Mouse (Mus musculus) ovary, postnatal 14 days (tissue): Measurements from ENCODE around the gene Zscan22.
"Not testable (repeated sequence)": the region's sequence is repeated elsewhere in the genome, so short reads cannot be mapped to it uniquely, and the experiment has no call there.

Experiments
- DNase-seq: peaks from one replicate; pipeline ENCODE4 v3.0.0; 2022; ENCODE audit warnings: low spot score

Zscan22 gene

DNA sequence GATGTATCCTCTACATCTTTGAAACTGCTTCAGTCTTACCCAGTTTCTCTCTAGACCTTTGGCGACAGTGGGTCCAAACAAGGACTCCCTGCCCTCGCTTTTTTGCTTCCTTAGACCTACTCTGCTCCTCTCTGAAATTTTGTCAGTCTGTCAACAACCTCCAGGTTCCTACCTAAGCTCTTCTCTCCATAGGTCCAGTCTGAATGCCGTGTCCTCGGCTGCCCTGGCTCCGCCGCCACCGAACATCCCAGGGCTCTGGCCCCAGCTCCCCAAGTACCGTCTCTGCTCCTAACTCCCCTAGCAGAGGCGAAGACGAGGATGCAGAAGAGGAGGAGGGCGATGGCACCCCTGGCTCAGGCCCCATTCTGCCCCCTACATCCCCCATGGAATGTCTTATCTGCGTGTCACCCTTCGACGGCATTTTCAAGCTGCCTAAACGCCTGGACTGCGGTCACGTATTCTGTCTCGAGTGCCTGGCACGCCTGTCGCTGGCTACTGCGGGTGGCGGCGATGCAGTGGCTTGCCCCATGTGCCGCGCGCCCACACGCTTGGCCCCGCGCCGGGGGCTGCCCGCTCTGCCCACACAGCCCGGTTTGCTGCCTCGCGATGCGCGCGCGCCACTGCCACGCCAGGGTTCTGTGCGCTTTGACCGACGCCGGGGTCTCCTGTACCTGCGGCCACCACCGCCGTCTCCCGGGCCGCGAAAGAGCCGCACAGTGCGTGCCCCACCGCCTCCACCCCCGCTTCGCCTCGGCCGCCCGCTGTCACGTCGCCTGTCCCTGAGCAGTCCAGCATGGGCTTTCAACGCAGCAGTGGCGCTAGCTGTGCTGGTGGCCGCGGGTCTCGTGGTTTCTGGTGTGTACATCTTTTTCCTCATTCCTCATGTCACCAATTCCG, 30.3 kb downstream of the Zscan22 start:
- DNase-seq: no peak

DNA sequence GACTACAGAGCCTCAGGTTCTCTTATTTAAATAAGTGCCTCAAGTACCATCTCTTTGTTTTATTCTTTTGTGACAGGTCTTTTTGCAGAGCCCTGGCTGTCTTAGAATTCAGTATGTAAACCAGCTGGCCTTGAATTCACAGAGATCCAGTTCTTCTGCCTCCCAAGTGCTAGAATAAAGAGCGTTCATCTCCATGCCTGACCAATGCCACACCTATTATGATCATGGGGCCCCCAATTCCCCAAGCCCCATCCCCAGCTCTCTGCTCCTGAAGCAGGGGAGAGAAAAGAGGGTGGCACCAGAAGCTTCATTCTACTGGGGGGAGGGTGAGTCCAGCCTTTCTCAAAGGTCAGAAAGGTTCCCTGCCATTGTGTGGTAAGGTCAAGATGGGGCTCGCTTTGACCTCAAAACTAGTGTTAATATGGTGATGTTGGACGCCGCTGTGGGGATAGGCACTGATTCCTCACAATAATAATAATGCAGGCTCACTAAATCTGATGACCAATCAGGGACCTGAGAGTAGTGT, 36.1 kb downstream of the Zscan22 start:
- no peak for DNase-seq

DNA sequence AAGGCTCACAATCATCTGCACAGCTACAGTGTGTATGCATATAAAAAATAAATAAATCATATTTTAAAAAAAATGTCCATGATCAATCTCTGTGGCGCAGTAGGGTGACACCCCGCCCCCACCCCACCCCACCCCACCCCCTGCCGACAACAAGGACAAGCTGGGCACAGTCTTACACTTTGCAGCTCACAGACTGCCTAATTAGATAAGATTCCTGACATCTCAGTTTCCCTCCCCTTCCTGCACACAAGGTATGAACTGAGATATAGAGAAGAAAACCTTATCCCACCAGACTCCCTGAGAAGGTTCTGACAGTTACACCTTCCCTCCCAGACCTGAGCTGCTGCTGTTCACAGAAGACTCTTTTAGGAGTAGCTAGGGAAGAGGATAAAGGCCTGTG, 37.2 kb downstream of the Zscan22 start:
- no peak for DNase-seq

DNA sequence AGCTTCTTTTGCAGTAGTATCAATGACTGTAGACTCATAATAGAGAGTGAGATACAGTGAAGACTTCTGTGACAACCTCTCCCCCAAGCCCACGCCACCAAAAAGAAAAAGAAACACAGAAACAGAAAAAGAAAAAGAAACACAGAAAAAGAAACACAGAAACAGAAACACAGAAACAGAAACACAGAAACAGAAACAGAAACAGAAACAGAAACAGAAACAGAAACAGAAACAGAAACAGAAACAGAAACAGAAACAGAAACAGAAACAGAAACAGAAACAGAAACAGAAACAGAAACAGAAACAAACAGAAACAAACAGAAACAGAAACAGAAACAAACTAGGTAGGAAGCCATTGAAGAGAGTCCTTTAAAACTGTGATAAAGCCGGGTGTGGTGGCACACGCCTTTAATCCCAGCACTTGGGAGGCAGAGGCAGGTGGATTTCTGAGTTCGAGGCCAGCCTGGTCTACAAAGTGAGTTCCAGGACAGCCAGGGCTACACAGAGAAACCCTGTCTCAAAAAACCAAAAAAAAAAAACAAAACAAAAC, 39.7 kb downstream of the Zscan22 start:
- not testable (repeated sequence) for DNase-seq

DNA sequence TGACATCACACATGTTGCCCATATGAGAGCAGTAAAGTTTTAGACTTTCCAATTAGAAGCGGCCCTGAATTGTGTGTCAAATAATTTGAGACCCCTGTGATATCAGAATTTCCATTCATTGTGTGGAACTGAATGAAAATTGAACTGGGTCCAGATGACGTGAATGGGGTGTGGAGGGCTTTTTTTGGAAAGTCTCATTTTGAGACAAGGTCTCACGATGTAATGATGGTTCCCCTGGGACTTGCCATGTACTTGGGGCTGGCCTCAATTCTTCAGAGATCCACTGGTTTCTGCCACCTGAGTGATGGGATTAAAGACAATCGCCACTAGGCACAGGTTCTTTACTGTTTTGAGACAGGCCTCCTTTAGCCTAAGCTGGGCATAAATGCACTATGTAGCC, 43.0 kb downstream of the Zscan22 start:
- DNase-seq: no peak

DNA sequence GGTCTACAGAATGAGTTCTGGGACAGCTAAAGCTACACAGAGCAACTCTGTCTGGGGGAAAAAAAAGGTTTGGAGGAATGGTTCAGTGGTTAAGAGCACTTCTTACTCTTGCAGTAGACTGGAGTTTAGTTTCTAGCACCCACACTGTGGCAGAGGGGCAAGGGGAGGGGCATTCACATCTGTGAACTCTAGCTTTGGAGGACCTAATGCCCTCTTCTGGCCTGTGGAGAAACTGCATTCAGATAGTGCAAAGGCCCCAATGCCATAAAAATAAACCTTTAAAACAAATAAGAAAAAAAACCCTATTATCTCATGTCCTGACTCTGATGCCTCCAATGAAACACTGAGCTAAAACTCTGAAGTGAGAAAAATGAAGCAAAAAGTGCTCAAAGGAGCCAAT, 45.9 kb downstream of the Zscan22 start:
- DNase-seq: no peak

DNA sequence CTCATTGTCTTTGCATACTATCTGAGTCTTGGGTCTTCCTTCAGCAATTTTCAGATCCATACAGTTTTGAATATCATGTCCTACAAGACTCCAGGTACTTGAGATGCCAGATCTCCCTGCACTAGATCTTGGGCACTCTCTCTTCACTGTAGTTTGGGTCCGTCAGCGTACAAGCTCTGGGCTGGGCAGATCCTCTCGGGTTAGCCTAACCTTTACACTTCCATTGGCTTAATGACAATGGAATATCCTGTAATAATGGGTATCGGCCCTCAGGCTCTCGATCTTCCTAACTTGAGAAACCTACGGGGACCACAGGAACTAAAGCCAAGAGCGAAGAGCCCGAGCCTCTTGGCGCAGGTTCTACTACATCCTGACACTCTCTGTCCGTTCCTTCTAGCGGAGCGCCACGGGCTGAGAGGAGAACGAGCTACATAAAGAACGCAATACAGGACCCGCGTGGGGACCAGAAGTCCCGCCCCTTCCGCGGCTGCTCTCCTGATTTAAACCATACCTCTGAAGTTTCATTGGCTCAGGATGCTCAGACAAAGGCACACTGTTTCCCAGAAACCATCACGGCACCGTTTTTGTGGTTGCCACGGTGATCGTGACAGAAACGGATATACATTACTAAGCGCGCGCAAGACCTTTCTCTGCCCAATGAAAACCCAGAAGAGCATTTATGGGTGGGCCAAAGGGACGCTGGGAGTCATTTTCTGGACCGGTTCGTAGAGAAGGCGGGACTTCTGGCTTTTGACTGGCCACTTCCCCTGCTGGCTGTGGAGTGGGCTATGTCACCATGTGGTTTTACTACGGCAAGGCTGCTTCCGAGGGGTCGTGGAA, 51.6 kb downstream of the Zscan22 start:
- DNase-seq: peak; percentile 77

DNA sequence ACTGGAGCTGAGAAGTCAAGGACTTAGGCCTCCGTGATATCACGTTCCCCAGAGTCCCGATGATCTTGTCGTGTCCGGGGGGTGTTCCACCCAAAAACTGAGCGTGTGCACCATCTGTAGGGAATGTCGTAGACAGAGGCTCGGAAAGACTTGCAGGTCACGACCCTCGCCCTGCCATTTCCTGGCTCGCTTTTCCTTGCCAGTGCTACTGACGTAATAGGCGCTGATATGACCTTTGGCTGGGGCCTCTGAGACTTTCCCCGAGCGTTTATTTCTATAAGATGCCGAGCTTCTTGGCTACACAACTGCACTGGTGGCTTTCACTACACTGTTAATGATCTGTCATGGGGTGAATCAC, 52.2 kb downstream of the Zscan22 start:
- no peak for DNase-seq

DNA sequence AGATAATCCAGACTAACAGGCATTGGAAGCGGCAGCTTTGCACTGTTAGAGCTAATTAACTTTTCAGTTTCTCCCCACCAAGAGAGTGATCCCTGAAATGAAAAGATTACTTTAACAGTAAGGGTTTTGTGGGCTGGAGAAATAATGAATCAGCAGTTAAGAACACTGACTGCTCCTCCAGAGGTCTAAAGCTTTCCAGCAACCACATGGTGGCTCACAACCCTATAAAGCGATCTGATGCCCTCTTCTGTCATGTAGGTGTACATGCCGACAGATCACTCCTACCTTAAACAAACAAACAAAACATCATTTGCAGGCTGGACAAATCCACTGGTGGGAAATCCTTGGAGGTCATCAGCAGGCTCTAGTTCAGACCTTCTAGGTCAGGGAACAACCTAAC, 57.3 kb downstream of the Zscan22 start:
- no peak for DNase-seq

DNA sequence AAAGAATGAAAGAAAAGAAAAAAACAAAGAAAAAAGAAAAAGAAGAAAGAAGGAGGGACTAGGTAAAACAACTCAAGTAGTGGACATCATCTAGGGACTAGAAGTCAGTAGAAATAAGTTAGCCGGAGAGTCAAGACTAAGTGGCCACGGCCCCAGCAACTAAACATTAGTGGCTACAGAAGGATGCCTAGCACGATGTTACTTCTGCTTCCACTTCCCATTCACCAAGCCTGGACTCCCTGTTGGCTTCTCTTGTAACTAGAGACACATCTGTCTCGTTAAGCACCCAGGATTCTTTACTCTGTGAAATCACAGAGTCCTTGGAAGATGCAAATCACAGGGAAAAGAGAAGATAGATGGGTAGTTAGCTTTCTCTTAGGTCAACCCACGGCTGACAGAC, 59.9 kb downstream of the Zscan22 start:
- no peak for DNase-seq
